Mouse (Mus musculus): ENCODE results near the gene Klk1b4. TPM values are rescaled to one million over a fixed set of nuclear protein-coding genes. Genes with fewer than 3 reads are reported as not detected.
"Not testable (repeated sequence)": the region's sequence is repeated elsewhere in the genome, so short reads cannot be mapped to it uniquely, and the experiment has no call there.

Klk1b4 gene
- polyA plus RNA-seq, 1 experiment from 2014 or later = not detected

DNA sequence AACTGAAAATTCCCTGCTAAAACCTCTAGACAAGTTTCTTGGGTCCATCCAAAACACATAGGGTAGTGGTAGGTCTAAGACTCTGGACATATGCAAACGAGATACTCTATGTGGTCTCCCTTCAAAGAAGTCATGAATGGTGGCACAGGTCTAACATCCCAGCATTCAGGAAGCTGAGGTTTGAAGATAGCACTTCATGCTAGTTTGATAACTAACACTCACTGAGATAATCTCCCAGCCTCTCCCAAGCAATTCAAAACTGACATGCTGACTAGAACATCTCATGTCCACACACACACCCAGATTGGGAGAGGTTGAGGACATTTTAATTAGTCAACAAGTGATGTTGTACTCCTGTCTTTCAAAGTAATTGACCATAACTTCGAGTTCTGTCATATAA lies 32.7 kb downstream of the Klk1b4 start:
- no peaks in the 10 kb centered on the region for H3K9me3 ChIP-seq (replicated peaks)
- H3K27ac ChIP-seq (replicated peaks) = no peak overlapping the region
- no peaks in the 10 kb centered on the region for H3K4me1 ChIP-seq
- no peaks in the 10 kb centered on the region for H3K27me3 ChIP-seq
- H3K36me3 ChIP-seq = no peaks in the 10 kb centered on the region
- H3K4me2 ChIP-seq (replicated peaks) = no peak overlapping the region
- WGBS = 47% methylated on average over 2 of the region's 2 CpGs
- H3K4me3 ChIP-seq (replicated peaks) = no peak overlapping the region
- H3K9ac ChIP-seq = no peak overlapping the region
- no peak for ATAC-seq (ENCODE audit: insufficient number of reproducible peaks, low FRiP score, low TSS enrichment, low read depth)

DNA sequence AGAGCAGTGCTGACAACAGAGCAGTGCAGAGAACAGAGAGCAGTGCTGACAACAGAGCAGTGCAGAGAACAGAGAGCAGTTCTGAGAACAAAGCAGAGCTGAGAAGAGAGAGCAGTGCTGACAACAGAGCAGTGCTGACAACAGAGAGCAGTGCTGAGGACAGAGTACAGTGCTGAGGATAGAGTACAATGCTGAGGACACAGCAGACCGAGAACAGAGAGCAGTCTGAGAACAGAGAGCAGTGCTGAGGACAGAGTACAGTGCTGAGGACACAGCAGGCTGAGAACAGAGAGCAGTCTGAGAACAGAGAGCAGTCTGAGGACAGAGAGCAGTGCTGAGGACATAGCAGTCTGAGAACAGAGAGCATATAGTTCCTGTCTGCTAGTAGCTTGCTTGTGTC lies 33.5 kb downstream of the Klk1b4 start:
- no peak overlapping the region for H3K27ac ChIP-seq (replicated peaks)
- 38% methylated on average over 1 of the region's 1 CpGs for whole genome bisulfite sequencing

DNA sequence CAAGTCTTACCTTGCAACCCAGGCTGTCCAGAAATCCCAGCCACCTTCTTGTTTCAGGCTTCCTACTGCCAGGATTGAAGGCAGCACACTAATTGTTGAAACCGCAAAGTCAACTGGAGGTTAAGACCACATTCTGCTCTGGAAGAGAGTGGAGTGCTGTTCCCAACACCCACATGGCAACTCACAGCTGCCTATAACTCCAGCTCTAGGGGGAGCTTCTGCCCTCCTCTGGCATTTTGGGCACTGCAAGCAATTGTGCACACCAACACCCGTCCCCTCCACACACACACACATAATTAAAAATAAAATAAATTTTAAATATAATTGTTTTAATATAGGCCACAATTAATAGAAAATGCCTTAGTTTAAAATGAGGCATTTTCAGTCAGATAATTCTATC lies 33.9 kb downstream of the Klk1b4 start:
- Histone ChIP-seq H3K27me3 (no peaks in the 10 kb centered on the region), H3K36me3 (no peaks in the 10 kb centered on the region), H3K9ac (no peak overlapping the region), H3K4me3 (replicated peaks) (no peak overlapping the region), H3K4me1 (peaks cover 8% of the 10 kb centered on the region), H3K27ac (replicated peaks) (no peak overlapping the region), H3K4me2 (replicated peaks) (no peak overlapping the region), H3K9me3 (replicated peaks) (no peaks in the 10 kb centered on the region)
- WGBS = 60% methylated on average over 2 of the region's 2 CpGs
- ATAC-seq (ENCODE audit: insufficient number of reproducible peaks, low FRiP score, low TSS enrichment, low read depth) = no peak

More for the DNA sequence above, 33.5 kb downstream of the Klk1b4 start:
- no peak overlapping the region for H3K4me2 ChIP-seq (replicated peaks)
- H3K4me1 ChIP-seq = peaks cover 7% of the 10 kb centered on the region
- no peak overlapping the region for H3K9ac ChIP-seq
- no peaks in the 10 kb centered on the region for H3K9me3 ChIP-seq (replicated peaks)
- no peak overlapping the region for H3K4me3 ChIP-seq (replicated peaks)
- no peaks in the 10 kb centered on the region for H3K36me3 ChIP-seq
- ATAC-seq (ENCODE audit: insufficient number of reproducible peaks, low FRiP score, low TSS enrichment, low read depth) = no peak
- no peaks in the 10 kb centered on the region for H3K27me3 ChIP-seq

DNA sequence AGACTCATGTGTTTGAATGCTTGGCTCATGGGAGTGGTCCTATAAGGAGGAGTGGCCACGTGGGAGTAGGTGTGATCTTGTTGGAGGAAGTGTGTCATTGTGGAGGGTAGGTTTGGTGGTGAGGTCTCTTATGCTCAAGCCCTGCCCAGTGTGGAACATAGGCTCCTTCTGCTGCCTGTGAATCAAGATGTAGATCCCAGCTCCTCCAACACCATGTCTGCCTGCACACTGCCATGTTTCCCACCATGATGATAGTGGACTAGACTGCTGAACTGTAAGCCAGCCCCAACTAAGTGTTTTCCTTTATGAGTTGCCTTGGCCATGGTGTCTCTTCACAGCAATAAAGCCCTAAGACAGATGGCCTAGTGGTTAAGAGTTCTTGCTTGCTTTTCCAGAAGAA lies 36.8 kb downstream of the Klk1b4 start:
- no peak overlapping the region for H3K4me3 ChIP-seq (replicated peaks)
- peaks cover 20% of the 10 kb centered on the region for H3K4me1 ChIP-seq
- no peak overlapping the region for H3K27ac ChIP-seq (replicated peaks)
- H3K4me2 ChIP-seq (replicated peaks) = no peak overlapping the region
- 42% methylated on average over 1 of the region's 1 CpGs for WGBS
- H3K36me3 ChIP-seq = peaks cover 8% of the 10 kb centered on the region; the same call in 1 of the 2 replicates
- H3K9ac ChIP-seq = no peak overlapping the region
- no peaks in the 10 kb centered on the region for H3K27me3 ChIP-seq
- no peak for ATAC-seq (ENCODE audit: insufficient number of reproducible peaks, low FRiP score, low TSS enrichment, low read depth)
- H3K9me3 ChIP-seq (replicated peaks) = no peaks in the 10 kb centered on the region

DNA sequence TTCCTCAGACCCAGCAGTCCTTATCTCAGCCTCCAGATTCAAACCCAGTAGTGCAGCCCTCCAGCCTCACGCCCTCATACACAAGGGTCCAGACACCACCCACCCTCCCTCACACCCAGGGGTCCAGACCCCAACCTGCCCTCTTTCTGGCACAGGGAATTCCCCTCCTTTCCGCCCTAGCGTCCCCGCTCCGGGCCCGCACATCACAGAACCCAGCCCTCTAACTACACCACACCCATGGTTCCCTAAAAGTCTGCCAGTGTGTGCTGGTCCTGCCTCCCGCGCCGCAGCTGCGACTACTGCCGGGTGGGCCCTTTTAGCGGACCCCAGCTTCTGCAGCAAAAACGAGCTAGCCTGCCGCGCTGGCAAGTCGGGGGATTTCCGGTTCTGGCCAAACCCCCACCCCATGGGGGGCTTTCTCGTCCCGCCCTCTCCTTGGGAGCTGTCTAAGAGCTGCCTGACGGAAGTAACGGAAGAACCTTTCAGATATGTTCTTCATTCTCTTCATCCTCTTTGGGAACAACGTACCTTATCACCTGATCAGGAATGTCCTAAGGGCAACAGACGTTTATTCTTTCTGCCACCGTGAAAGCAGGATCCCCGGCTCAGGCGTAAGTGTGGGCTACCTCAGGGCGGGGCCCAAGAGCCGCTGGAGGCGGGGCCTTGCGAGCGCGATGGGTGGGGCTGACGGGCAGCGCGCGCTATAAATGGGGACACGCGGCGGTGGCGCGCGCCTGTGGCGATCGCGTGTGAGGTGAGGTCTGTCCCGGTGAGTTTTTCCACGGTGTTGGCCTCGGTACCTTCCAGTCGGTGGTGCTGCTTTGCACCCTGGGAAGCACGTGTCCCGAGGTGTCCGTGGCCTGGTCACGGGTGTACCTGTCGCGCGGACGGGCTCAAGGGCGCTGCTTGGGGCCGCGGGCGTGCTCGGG lies 39.1 kb downstream of the Klk1b4 start, which contains the start of the genes 1700028J19Rik and 2410002F23Rik:
TSS of gene 1700028J19Rik (minus strand) at position 641 of the 929 bp plus-strand sequence.
TSS of gene 2410002F23Rik (plus strand) at position 668 of the 929 bp plus-strand sequence.
- H3K9ac ChIP-seq = peak within 1 kb of the TSS; percentile 95
- peaks cover 28% of the 10 kb centered on the region for H3K36me3 ChIP-seq
- WGBS = under 1% methylated on average over 62 of the region's 62 CpGs
- no peaks in the 10 kb centered on the region for H3K9me3 ChIP-seq (replicated peaks)
- peak within 1 kb of the TSS; percentile 96 for H3K27ac ChIP-seq (replicated peaks)
- peaks cover 34% of the 10 kb centered on the region for H3K4me1 ChIP-seq
- no peaks in the 10 kb centered on the region for H3K27me3 ChIP-seq
- peak; percentile 90 for ATAC-seq (ENCODE audit: insufficient number of reproducible peaks, low FRiP score, low TSS enrichment, low read depth)
- H3K4me2 ChIP-seq (replicated peaks) = peak within 1 kb of the TSS; percentile 62
- H3K4me3 ChIP-seq (replicated peaks) = peak within 1 kb of the TSS; percentile 97

DNA sequence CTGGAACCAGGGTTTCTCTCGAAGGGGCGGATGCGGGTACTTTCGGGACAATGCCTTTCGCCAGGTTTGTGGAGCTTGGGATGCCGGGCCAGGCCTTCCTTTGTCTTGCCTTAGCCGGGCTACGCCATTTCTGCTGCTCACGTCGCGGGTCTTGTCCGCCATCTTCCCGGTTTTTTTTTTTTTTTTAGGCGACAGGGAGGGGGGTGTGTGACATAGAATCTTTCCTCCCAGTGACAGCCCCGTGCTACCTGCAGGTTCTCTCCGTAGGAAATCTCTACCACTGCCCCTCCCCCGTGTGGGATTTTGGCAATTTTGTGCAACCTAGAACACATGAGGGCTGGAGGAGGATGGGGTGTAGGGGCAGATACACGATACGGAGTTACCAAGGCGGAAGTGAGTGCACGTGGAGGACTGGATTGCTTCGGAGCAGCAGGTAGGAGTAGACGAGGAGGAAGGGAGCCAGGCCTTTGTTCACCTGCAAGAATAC lies 39.8 kb downstream of the Klk1b4 start:
- Histone ChIP-seq H3K9me3 (replicated peaks) (no peaks in the 10 kb centered on the region), H3K4me1 (peaks cover 34% of the 10 kb centered on the region), H3K27me3 (no peaks in the 10 kb centered on the region), H3K4me3 (replicated peaks) (peak overlapping the region; percentile 97), H3K9ac (peak overlapping the region; percentile 91), H3K36me3 (peaks cover 28% of the 10 kb centered on the region), H3K27ac (replicated peaks) (peak overlapping the region; percentile 96), H3K4me2 (replicated peaks) (peak overlapping the region; percentile 62)
- WGBS = 0% methylated on average over 23 of the region's 23 CpGs
- ATAC-seq (ENCODE audit: insufficient number of reproducible peaks, low FRiP score, low TSS enrichment, low read depth) = no peak

DNA sequence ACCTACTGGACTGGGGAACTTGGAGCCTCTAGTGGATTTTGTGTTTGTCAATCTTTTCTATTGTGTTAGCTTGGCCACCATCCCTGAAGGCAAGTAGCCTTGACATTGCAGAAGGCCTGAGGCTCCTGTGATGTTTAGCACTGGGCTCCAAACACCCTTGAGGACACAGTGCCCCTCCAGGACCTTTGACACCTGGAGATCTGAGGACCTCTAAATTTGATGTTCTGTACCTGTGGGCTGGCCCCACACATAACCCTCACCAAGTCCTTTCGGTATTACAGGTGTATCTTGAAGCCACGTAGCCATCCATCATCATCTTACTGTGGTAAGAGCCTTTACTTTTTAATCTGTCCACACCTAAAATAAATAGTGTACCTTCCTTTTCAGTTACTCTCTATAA lies 40.7 kb downstream of the Klk1b4 start:
- peak overlapping the region; percentile 91; the same call in 1 of the 2 replicates for H3K9ac ChIP-seq
- no peak overlapping the region for H3K27ac ChIP-seq (replicated peaks)
- H3K4me1 ChIP-seq = peaks cover 34% of the 10 kb centered on the region
- no peaks in the 10 kb centered on the region for H3K27me3 ChIP-seq
- H3K36me3 ChIP-seq = peaks cover 38% of the 10 kb centered on the region
- no peak for ATAC-seq (ENCODE audit: insufficient number of reproducible peaks, low FRiP score, low TSS enrichment, low read depth)
- H3K4me2 ChIP-seq (replicated peaks) = peak overlapping the region; percentile 62
- H3K4me3 ChIP-seq (replicated peaks) = peak overlapping the region; percentile 97
- 86% methylated on average over 2 of the region's 2 CpGs for WGBS
- H3K9me3 ChIP-seq (replicated peaks) = no peaks in the 10 kb centered on the region

DNA sequence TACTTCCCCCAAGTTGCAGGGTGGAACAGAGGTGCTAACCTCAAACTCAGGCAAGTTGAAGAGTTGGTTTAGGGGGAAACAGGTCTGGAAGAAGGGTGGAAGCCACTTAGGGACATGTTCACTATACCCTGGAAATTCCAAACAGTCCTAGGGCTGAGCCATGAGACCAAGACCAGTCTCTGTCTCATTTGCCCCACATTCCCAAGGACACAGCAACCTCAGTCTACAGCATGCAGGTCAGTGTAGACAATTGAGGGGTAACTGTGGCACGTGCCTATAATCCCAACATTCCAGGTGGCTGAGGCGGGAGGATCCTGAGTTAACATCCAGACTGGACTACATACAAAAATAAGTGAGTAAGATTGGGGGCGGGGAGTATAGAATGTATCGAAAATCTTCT lies 42.0 kb downstream of the Klk1b4 start:
- no peak for ATAC-seq (ENCODE audit: insufficient number of reproducible peaks, low FRiP score, low TSS enrichment, low read depth)
- 89% methylated on average over 4 of the region's 4 CpGs for WGBS

DNA sequence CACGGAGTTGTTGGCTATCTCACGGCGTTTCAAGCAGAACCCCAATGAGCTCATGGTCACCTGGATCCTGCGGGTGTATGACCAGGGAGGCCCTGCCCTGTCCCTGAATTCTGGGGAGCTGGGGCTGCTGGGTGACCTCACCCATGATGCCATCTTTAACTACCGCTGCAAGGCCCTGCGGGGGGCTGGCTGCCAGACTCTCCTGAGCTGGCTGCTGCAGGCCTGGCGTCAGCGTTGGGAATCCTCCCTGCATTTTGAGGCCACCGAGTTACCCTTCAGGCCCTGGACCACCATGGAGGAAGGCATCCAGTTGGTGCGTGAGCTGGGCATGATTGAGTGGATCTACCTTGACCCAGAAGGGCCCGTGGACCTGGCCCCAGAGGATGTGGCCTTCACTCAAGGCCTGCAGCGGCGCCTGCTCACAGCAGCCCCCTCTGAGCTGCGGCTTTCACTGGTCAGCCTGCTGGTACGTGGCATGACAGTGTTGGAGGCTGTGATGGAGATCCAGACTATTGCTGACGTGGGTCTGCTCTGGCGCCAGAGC lies 43.6 kb downstream of the Klk1b4 start:
- not testable (repeated sequence) for H3K4me3 ChIP-seq (replicated peaks); H3K9me3 ChIP-seq (replicated peaks); ATAC-seq (ENCODE audit: insufficient number of reproducible peaks, low FRiP score, low TSS enrichment, low read depth); H3K9ac ChIP-seq; H3K27me3 ChIP-seq; H3K27ac ChIP-seq (replicated peaks); H3K4me2 ChIP-seq (replicated peaks)
- WGBS = 82% methylated on average over 17 of the region's 17 CpGs
- Histone ChIP-seq H3K4me1 (peaks cover 26% of the 10 kb centered on the region), H3K36me3 (peaks cover 48% of the 10 kb centered on the region)

More for the DNA sequence above, 42.0 kb downstream of the Klk1b4 start:
- H3K4me3 ChIP-seq (replicated peaks) = no peak overlapping the region
- peaks cover 34% of the 10 kb centered on the region for H3K4me1 ChIP-seq
- H3K27me3 ChIP-seq = no peaks in the 10 kb centered on the region
- H3K36me3 ChIP-seq = peaks cover 48% of the 10 kb centered on the region
- H3K27ac ChIP-seq (replicated peaks) = no peak overlapping the region
- no peaks in the 10 kb centered on the region for H3K9me3 ChIP-seq (replicated peaks)
- no peak overlapping the region for H3K9ac ChIP-seq
- no peak overlapping the region for H3K4me2 ChIP-seq (replicated peaks)

DNA sequence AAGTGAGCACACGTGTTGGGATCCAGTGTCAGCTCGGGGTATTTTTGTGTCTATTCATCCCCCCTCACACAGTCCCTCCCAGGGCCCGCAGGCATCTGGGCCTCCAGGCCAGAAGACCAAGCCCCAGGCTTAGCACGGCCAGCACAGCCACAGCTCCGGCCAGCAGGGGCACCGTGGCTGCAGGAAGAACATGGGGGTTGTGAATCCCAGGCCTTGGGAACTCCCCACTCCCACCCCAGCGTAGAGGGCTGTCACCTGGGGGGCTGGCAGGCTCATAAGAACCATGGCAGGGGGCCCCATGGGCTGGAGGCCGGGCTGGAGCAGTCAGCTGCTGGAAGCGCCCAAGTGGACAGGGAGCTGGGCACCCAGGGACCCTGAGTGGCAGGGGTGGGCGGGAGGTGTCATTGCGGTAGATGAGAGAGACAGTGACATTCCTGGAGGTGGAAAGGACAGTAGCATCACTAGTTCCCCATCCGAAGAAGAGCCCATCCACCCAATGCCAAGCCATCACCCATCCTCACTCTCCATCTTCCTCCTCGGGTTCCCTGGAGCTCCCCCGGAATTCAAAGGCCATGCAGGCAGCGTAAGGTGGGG lies 45.9 kb downstream of the Klk1b4 start:
- no peaks in the 10 kb centered on the region for H3K9me3 ChIP-seq (replicated peaks)
- H3K27ac ChIP-seq (replicated peaks) = peak overlapping the region; percentile 34; the same call in 1 of the 2 replicates
- H3K4me2 ChIP-seq (replicated peaks) = no peak overlapping the region
- H3K27me3 ChIP-seq = no peaks in the 10 kb centered on the region
- peaks cover 18% of the 10 kb centered on the region; the same call in 1 of the 2 replicates for H3K4me1 ChIP-seq
- no peak overlapping the region for H3K4me3 ChIP-seq (replicated peaks)
- no peak; the same call in 1 of the 2 replicates for ATAC-seq (ENCODE audit: insufficient number of reproducible peaks, low FRiP score, low TSS enrichment, low read depth)
- no peak overlapping the region; the same call in 1 of the 2 replicates for H3K9ac ChIP-seq
- WGBS = 62% methylated on average over 15 of the region's 15 CpGs
- H3K36me3 ChIP-seq = peaks cover 48% of the 10 kb centered on the region

DNA sequence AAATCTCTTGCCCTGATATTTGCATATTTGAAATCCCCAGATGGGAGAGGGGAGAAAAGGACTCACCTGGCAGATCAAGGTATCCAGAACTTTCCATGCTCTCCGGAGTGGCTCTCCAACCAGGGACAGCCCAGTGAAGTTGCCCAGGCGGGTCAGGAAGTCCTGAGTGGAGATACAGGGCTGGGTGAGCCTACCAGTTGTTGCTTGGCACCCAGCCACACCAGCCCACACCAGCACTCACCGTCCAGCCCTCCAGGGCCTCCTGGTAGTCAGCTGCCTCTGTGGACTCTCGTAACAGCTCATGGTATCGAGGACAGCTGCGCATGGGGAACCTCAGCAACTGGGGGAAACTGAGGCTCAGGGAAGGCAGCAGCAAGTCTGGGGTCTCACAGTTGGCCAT lies 47.7 kb downstream of the Klk1b4 start:
- 69% methylated on average over 6 of the region's 6 CpGs for WGBS
- Histone ChIP-seq H3K27ac (replicated peaks) (no peak overlapping the region), H3K4me2 (replicated peaks) (no peak overlapping the region), H3K4me3 (replicated peaks) (no peak overlapping the region), H3K9ac (no peak overlapping the region), H3K27me3 (no peaks in the 10 kb centered on the region), H3K4me1 (peaks cover 6% of the 10 kb centered on the region; the same call in 1 of the 2 replicates), H3K36me3 (peaks cover 32% of the 10 kb centered on the region), H3K9me3 (replicated peaks) (no peaks in the 10 kb centered on the region)
- ATAC-seq (ENCODE audit: insufficient number of reproducible peaks, low FRiP score, low TSS enrichment, low read depth) = no peak
